10 mouse cellular contexts compared by ENCODE assay signal in the genomic region with DNA sequence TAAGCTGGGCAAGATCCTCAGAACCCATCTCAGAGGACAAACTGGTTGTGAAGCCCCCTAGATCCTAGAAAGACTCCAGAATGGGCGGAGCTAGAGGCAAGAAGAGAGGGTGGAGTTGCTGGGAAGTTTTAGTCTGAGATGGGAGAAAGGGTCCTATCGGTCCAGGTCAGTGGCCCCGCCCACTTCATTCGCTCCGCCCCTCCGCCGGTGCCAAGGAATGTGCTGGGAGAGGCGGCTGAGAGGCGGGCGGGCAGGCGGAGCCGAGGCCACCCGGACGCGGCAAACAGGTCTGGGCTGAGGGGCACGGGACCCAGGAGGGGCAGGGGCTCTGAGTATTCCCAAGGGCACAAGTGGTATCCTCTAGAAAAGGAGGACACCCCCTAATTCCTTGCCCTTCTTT. TPM values are rescaled to one million over a fixed set of nuclear protein-coding genes. Genes with fewer than 3 reads are reported as not detected.
DNase-seq lines count a peak whose midpoint lies in the region; ATAC-seq and TF ChIP-seq lines count a peak whose summit lies in the region.
"Had no signal": no experiment of that assay in that cellular context is flagged by ENCODE, and none has a peak within 500 bp of the region (broad histone marks: within the 10 kb centered on the region; RNA-seq: fewer than 3 reads in every experiment).

A gene (plus strand): TSS at position 248 of the 400 bp plus-strand sequence.

- 0 out of 2 replicates have a peak within 1 kb of the TSS, but pooled peaks have one; percentile 5 for H3K4me2 ChIP-seq in midbrain, embryonic 13.5 days (replicated peaks)
- no peak within 1 kb of the TSS for H3K4me2 ChIP-seq in midbrain, embryonic 16.5 days (ENCODE audit: low read length)
- H3K4me2 ChIP-seq in forebrain, embryonic 13.5 days: 0 out of 2 replicates have a peak within 1 kb of the TSS, but pooled peaks have one; percentile 2

- no peak for TF ChIP-seq POLR2A in testis, adult 2 months (IDR thresholded peaks at IDR 0.05; ENCODE audit: control insufficient read depth, low read depth, low read length)

- no peak within 1 kb of the TSS for H3K27ac ChIP-seq in midbrain, embryonic 13.5 days
- H3K27ac ChIP-seq in midbrain, embryonic 16.5 days (ENCODE audit: low read length): no peak within 1 kb of the TSS
- no peak within 1 kb of the TSS for H3K27ac ChIP-seq in forebrain, embryonic 13.5 days
- no peak within 1 kb of the TSS; the same call in 1 of the 2 replicates for H3K27ac ChIP-seq in testis, adult 2 months (ENCODE audit: control insufficient read depth, insufficient read depth, low read depth, low read length)
- H3K27ac ChIP-seq: macrophage had no signal

- ATAC-seq in midbrain, embryonic 13.5 days: no peak
- no peak for ATAC-seq in midbrain, embryonic 16.5 days
- peak; percentile 1; the same call in 1 of the 2 replicates for ATAC-seq in forebrain, embryonic 13.5 days
- ATAC-seq in CD4-positive, CD25-positive, alpha-beta regulatory T cell, adult 4 months: no peak
- ATAC-seq: Patski had no signal

- H3K4me1 ChIP-seq in midbrain, embryonic 13.5 days (replicated peaks): 0 out of 2 replicates have a peak, but pooled peaks cover 9% of the 10 kb centered on the region
- H3K4me1 ChIP-seq in midbrain, embryonic 16.5 days (ENCODE audit: control insufficient read depth, insufficient read depth, low read length): no peaks in the 10 kb centered on the region
- H3K4me1 ChIP-seq in forebrain, embryonic 13.5 days: peaks cover 20% of the 10 kb centered on the region
- peaks cover 16% of the 10 kb centered on the region for H3K4me1 ChIP-seq in testis, adult 2 months (ENCODE audit: control insufficient read depth, insufficient read depth, low read length)

- H3K4me3 ChIP-seq in midbrain, embryonic 13.5 days (replicated peaks): no peak within 1 kb of the TSS
- no peak within 1 kb of the TSS for H3K4me3 ChIP-seq in midbrain, embryonic 16.5 days (ENCODE audit: low read depth, low read length)
- no peak within 1 kb of the TSS for H3K4me3 ChIP-seq in forebrain, embryonic 13.5 days
- peak within 1 kb of the TSS; percentile 3 for H3K4me3 ChIP-seq in testis, adult 2 months (ENCODE audit: control insufficient read depth, low read depth, low read length)

- peaks cover 26% of the 10 kb centered on the region for H3K27me3 ChIP-seq in midbrain, embryonic 13.5 days
- peaks cover 4% of the 10 kb centered on the region; the same call in 1 of the 2 replicates for H3K27me3 ChIP-seq in midbrain, embryonic 16.5 days (ENCODE audit: control insufficient read depth, insufficient read depth, low read depth, low read length)
- peaks cover 16% of the 10 kb centered on the region for H3K27me3 ChIP-seq in forebrain, embryonic 13.5 days
- H3K27me3 ChIP-seq in testis, adult 2 months (ENCODE audit: control insufficient read depth, insufficient read depth, low read length): no peaks in the 10 kb centered on the region
- H3K27me3 ChIP-seq: Patski had no signal

- 5% methylated on average over 16 of the region's 16 CpGs for WGBS in midbrain, embryonic 13.5 days
- WGBS in midbrain, embryonic 16.5 days: 4% methylated on average over 16 of the region's 16 CpGs
- WGBS in forebrain, embryonic 13.5 days: 5% methylated on average over 16 of the region's 16 CpGs

- H3K9ac ChIP-seq in midbrain, embryonic 13.5 days (replicated peaks): no peak within 1 kb of the TSS
- no peak within 1 kb of the TSS for H3K9ac ChIP-seq in midbrain, embryonic 16.5 days (ENCODE audit: low read depth, low read length)
- H3K9ac ChIP-seq in forebrain, embryonic 13.5 days: no peak within 1 kb of the TSS

- peaks cover 42% of the 10 kb centered on the region for H3K36me3 ChIP-seq in midbrain, embryonic 13.5 days
- H3K36me3 ChIP-seq in midbrain, embryonic 16.5 days (ENCODE audit: control insufficient read depth, insufficient read depth, low read length): peaks cover 28% of the 10 kb centered on the region
- H3K36me3 ChIP-seq in forebrain, embryonic 13.5 days (ENCODE audit: poor library complexity, severe bottlenecking): peaks cover 44% of the 10 kb centered on the region
- H3K36me3 ChIP-seq in testis, adult 2 months (ENCODE audit: control insufficient read depth, insufficient read depth, low read length): no peaks in the 10 kb centered on the region; the same call in 1 of the 2 replicates

- intact Hi-C loops in heart, postnatal 36 days (cut with DNase I): no loop called here

- H3K9me3 ChIP-seq in midbrain, embryonic 13.5 days: no peaks in the 10 kb centered on the region
- no peaks in the 10 kb centered on the region for H3K9me3 ChIP-seq in midbrain, embryonic 16.5 days (replicated peaks; ENCODE audit: control insufficient read depth, low read length, poor library complexity, severe bottlenecking)
- no peaks in the 10 kb centered on the region for H3K9me3 ChIP-seq in forebrain, embryonic 13.5 days (replicated peaks)

- peak; percentile 59 to 74 for DNase-seq in heart, postnatal 36 days
- DNase-seq in layer of hippocampus, postnatal 10 days (ENCODE audit: low spot score in 2 of 2): peak; percentile 59 to 73
- peak; percentile 83 to 86 for DNase-seq in lung, postnatal 4 days

- no peak for TF ChIP-seq CTCF in testis, adult 2 months (IDR thresholded peaks at IDR 0.05; ENCODE audit: control insufficient read depth, insufficient read depth, insufficient replicate concordance, low read depth, low read length)

RNA-seq across cellular contexts. Expression of the gene that starts here (rescaled TPM):
- 0.77 and 1.0 TPM in 2 replicates for polyA plus RNA-seq in midbrain, embryonic 13.5 days (2015; fragmentation: Nextera tagmentation; extraction: Ambion mirVana)
- polyA plus RNA-seq in midbrain, embryonic 16.5 days (2015; fragmentation: Nextera tagmentation; extraction: Ambion mirVana): 1.2 and 1.9 TPM in 2 replicates
- 0.81 and 1.0 TPM in 2 replicates for polyA plus RNA-seq in forebrain, embryonic 13.5 days (2015; fragmentation: Nextera tagmentation; extraction: Ambion mirVana)
- 1 to 10 TPM in 1 of 2 experiments, under 1 TPM in 1; 0.46 to 1.2 TPM for total RNA-seq in heart, postnatal 36 days (2021)
- total RNA-seq in layer of hippocampus, postnatal 10 days (2021): 1 to 10 TPM; 6.8 to 8.4 TPM
- polyA plus RNA-seq in testis, adult 2 months (2012; rRNA removed): 6.2 and 6.4 TPM in 2 replicates
- not detected for polyA plus RNA-seq in CD4-positive, CD25-positive, alpha-beta regulatory T cell, adult 4 months (2017; shearing (Covaris generic))
- polyA plus RNA-seq: macrophage had no signal
